Mouse (Mus musculus): ENCODE results near the gene Vps54. TPM values are rescaled to one million over a fixed set of nuclear protein-coding genes. Genes with fewer than 3 reads are reported as not detected.

Vps54 gene
- polyA plus RNA-seq, 1 experiment, result 6.3 TPM

- Histone ChIP-seq H3K4me3 (ENCODE audit: insufficient read depth, poor library complexity, severe bottlenecking) (no peak overlapping the region), H3K79me3 (ENCODE audit: low read depth) (peaks cover 25% of the 10 kb centered on the region), H3K27me3 (ENCODE audit: control insufficient read depth, insufficient read depth, insufficient read length) (no peaks in the 10 kb centered on the region), H3K79me2 (ENCODE audit: control insufficient read depth, insufficient read depth) (peaks cover 32% of the 10 kb centered on the region), H3K36me3 (ENCODE audit: control insufficient read depth, insufficient read depth) (no peaks in the 10 kb centered on the region), H3ac (ENCODE audit: control insufficient read depth, insufficient read length, low read depth) (no peak overlapping the region)
- TF ChIP-seq MYOG (IDR thresholded peaks at IDR 0.05; ENCODE audit: control insufficient read depth, extremely low read depth, insufficient read length), result no peak
- TF ChIP-seq CEBPB (IDR thresholded peaks at IDR 0.05; ENCODE audit: low read depth), result no peak
- TF ChIP-seq MAX (IDR thresholded peaks at IDR 0.05), result no peak
- no peak for TF ChIP-seq FOSL1 (IDR thresholded peaks at IDR 0.05; ENCODE audit: insufficient read depth, low read length, poor library complexity, severe bottlenecking)
- no peak for TF ChIP-seq USF1 (IDR thresholded peaks at IDR 0.05; ENCODE audit: low read depth)
- no peak for TF ChIP-seq CTCF (IDR thresholded peaks at IDR 0.05; ENCODE audit: control insufficient read depth, insufficient read depth, insufficient read length)
- TF ChIP-seq MYOD1 (IDR thresholded peaks at IDR 0.05; ENCODE audit: control insufficient read depth, insufficient read length, low read depth), result no peak
These were observed 2.1 kb upstream of the Vps54 start for GRCm38 (mm10) chr11:21236996-21237395.

- peak overlapping the region; percentile 57 for H3K4me3 ChIP-seq (ENCODE audit: insufficient read depth, poor library complexity, severe bottlenecking)
- peaks cover 39% of the 10 kb centered on the region for H3K79me2 ChIP-seq (ENCODE audit: control insufficient read depth, insufficient read depth)
- no peaks in the 10 kb centered on the region for H3K36me3 ChIP-seq (ENCODE audit: control insufficient read depth, insufficient read depth)
- no peak for TF ChIP-seq USF1 (IDR thresholded peaks at IDR 0.05; ENCODE audit: low read depth)
- TF ChIP-seq CTCF (IDR thresholded peaks at IDR 0.05; ENCODE audit: control insufficient read depth, insufficient read depth, insufficient read length), result no peak
- no peak for TF ChIP-seq MYOG (IDR thresholded peaks at IDR 0.05; ENCODE audit: control insufficient read depth, extremely low read depth, insufficient read length)
- no peak for TF ChIP-seq MYOD1 (IDR thresholded peaks at IDR 0.05; ENCODE audit: control insufficient read depth, insufficient read length, low read depth)
- no peak for TF ChIP-seq CEBPB (IDR thresholded peaks at IDR 0.05; ENCODE audit: low read depth)
- TF ChIP-seq MAX (IDR thresholded peaks at IDR 0.05), result no peak
- TF ChIP-seq FOSL1 (IDR thresholded peaks at IDR 0.05; ENCODE audit: insufficient read depth, low read length, poor library complexity, severe bottlenecking), result no peak
- peaks cover 32% of the 10 kb centered on the region for H3K79me3 ChIP-seq (ENCODE audit: low read depth)
- H3ac ChIP-seq (ENCODE audit: control insufficient read depth, insufficient read length, low read depth), result no peak overlapping the region
- H3K27me3 ChIP-seq (ENCODE audit: control insufficient read depth, insufficient read depth, insufficient read length), result no peaks in the 10 kb centered on the region
These were observed 1.4 kb upstream of the Vps54 start for GRCm38 (mm10) chr11:21237474-21238278.

GRCm38 (mm10) chr11:21238279-21239020, 631 bp upstream of the Vps54 start:
- Histone ChIP-seq H3K79me3 (ENCODE audit: low read depth) (peaks cover 40% of the 10 kb centered on the region), H3ac (ENCODE audit: control insufficient read depth, insufficient read length, low read depth) (peak overlapping the region; percentile 96), H3K27me3 (ENCODE audit: control insufficient read depth, insufficient read depth, insufficient read length) (no peaks in the 10 kb centered on the region), H3K36me3 (ENCODE audit: control insufficient read depth, insufficient read depth) (no peaks in the 10 kb centered on the region), H3K79me2 (ENCODE audit: control insufficient read depth, insufficient read depth) (peaks cover 47% of the 10 kb centered on the region), H3K4me3 (ENCODE audit: insufficient read depth, poor library complexity, severe bottlenecking) (peak overlapping the region; percentile 57)
- TF ChIP-seq CEBPB (IDR thresholded peaks at IDR 0.05; ENCODE audit: low read depth) (no peak), FOSL1 (IDR thresholded peaks at IDR 0.05; ENCODE audit: insufficient read depth, low read length, poor library complexity, severe bottlenecking) (no peak), MYOD1 (IDR thresholded peaks at IDR 0.05; ENCODE audit: control insufficient read depth, insufficient read length, low read depth) (no peak), MYOG (IDR thresholded peaks at IDR 0.05; ENCODE audit: control insufficient read depth, extremely low read depth, insufficient read length) (no peak), USF1 (IDR thresholded peaks at IDR 0.05; ENCODE audit: low read depth) (no peak), MAX (IDR thresholded peaks at IDR 0.05) (no peak), CTCF (IDR thresholded peaks at IDR 0.05; ENCODE audit: control insufficient read depth, insufficient read depth, insufficient read length) (no peak)

GRCm38 (mm10) chr11:21239763-21240509, 855 bp downstream of the Vps54 start:
- no peak overlapping the region for H3ac ChIP-seq (ENCODE audit: control insufficient read depth, insufficient read length, low read depth)
- H3K36me3 ChIP-seq (ENCODE audit: control insufficient read depth, insufficient read depth), result no peaks in the 10 kb centered on the region
- H3K4me3 ChIP-seq (ENCODE audit: insufficient read depth, poor library complexity, severe bottlenecking), result peak overlapping the region; percentile 57
- H3K27me3 ChIP-seq (ENCODE audit: control insufficient read depth, insufficient read depth, insufficient read length), result no peaks in the 10 kb centered on the region
- H3K79me3 ChIP-seq (ENCODE audit: low read depth), result peaks cover 53% of the 10 kb centered on the region
- TF ChIP-seq CTCF (IDR thresholded peaks at IDR 0.05; ENCODE audit: control insufficient read depth, insufficient read depth, insufficient read length) (no peak), MYOD1 (IDR thresholded peaks at IDR 0.05; ENCODE audit: control insufficient read depth, insufficient read length, low read depth) (no peak), CEBPB (IDR thresholded peaks at IDR 0.05; ENCODE audit: low read depth) (no peak), MAX (IDR thresholded peaks at IDR 0.05) (no peak), USF1 (IDR thresholded peaks at IDR 0.05; ENCODE audit: low read depth) (no peak), FOSL1 (IDR thresholded peaks at IDR 0.05; ENCODE audit: insufficient read depth, low read length, poor library complexity, severe bottlenecking) (no peak), MYOG (IDR thresholded peaks at IDR 0.05; ENCODE audit: control insufficient read depth, extremely low read depth, insufficient read length) (no peak)
- H3K79me2 ChIP-seq (ENCODE audit: control insufficient read depth, insufficient read depth), result peaks cover 62% of the 10 kb centered on the region

GRCm38 (mm10) chr11:21241351-21241750, 2.3 kb downstream of the Vps54 start:
- no peaks in the 10 kb centered on the region for H3K36me3 ChIP-seq (ENCODE audit: control insufficient read depth, insufficient read depth)
- TF ChIP-seq MYOG (IDR thresholded peaks at IDR 0.05; ENCODE audit: control insufficient read depth, extremely low read depth, insufficient read length), result no peak
- no peak for TF ChIP-seq MYOD1 (IDR thresholded peaks at IDR 0.05; ENCODE audit: control insufficient read depth, insufficient read length, low read depth)
- TF ChIP-seq CTCF (IDR thresholded peaks at IDR 0.05; ENCODE audit: control insufficient read depth, insufficient read depth, insufficient read length), result no peak
- TF ChIP-seq FOSL1 (IDR thresholded peaks at IDR 0.05; ENCODE audit: insufficient read depth, low read length, poor library complexity, severe bottlenecking), result no peak
- no peak for TF ChIP-seq MAX (IDR thresholded peaks at IDR 0.05)
- no peak for TF ChIP-seq USF1 (IDR thresholded peaks at IDR 0.05; ENCODE audit: low read depth)
- TF ChIP-seq CEBPB (IDR thresholded peaks at IDR 0.05; ENCODE audit: low read depth), result no peak
- H3K79me2 ChIP-seq (ENCODE audit: control insufficient read depth, insufficient read depth), result peaks cover 76% of the 10 kb centered on the region
- H3ac ChIP-seq (ENCODE audit: control insufficient read depth, insufficient read length, low read depth), result no peak overlapping the region
- no peaks in the 10 kb centered on the region for H3K27me3 ChIP-seq (ENCODE audit: control insufficient read depth, insufficient read depth, insufficient read length)
- H3K4me3 ChIP-seq (ENCODE audit: insufficient read depth, poor library complexity, severe bottlenecking), result no peak overlapping the region
- H3K79me3 ChIP-seq (ENCODE audit: low read depth), result peaks cover 65% of the 10 kb centered on the region

Measured in C2C12 (cell line).